Mouse (Mus musculus) G1E-ER4 (cell line): ENCODE results near the gene Ptgis. TPM values are rescaled to one million over a fixed set of nuclear protein-coding genes. Genes with fewer than 3 reads are reported as not detected.

Experiments used
- GATA1 ChIP-seq: IDR thresholded peaks from one replicate; pipeline ENCODE4 v1.8.0; 2012; ENCODE audit warnings: low read length, inconsistent platforms
- polyA plus RNA-seq: library from polyadenylated mRNA; stranded (reverse); fragments of >175 nt; gene quantifications from 2 replicates; pipeline ENCODE4 v1.2.3, GENCODE M21; 2012

Ptgis gene
- polyA plus RNA-seq, 1 experiment: not detected

- TF ChIP-seq GATA1: no peak
These were observed 27.4 kb upstream of the Ptgis start for GRCm38 (mm10) chr2:167267531-167268410.

- TF ChIP-seq GATA1: no peak
These were observed 25.8 kb upstream of the Ptgis start for GRCm38 (mm10) chr2:167266231-167266630.

GRCm38 (mm10) chr2:167265806-167266205, 25.4 kb upstream of the Ptgis start:
- TF ChIP-seq GATA1: no peak

GRCm38 (mm10) chr2:167265021-167265420, 24.6 kb upstream of the Ptgis start:
- TF ChIP-seq GATA1: no peak

GRCm38 (mm10) chr2:167263931-167264330, 23.5 kb upstream of the Ptgis start:
- no peak for TF ChIP-seq GATA1

- no peak for TF ChIP-seq GATA1
These were observed 22.8 kb upstream of the Ptgis start for GRCm38 (mm10) chr2:167263040-167263810.

GRCm38 (mm10) chr2:167262433-167262832, 22.0 kb upstream of the Ptgis start:
- no peak for TF ChIP-seq GATA1

- TF ChIP-seq GATA1: no peak
These were observed 20.7 kb upstream of the Ptgis start for GRCm38 (mm10) chr2:167261106-167261505.

- no peak for TF ChIP-seq GATA1
These were observed 17.4 kb upstream of the Ptgis start for GRCm38 (mm10) chr2:167257790-167258189.

- TF ChIP-seq GATA1: no peak
These were observed 14.4 kb upstream of the Ptgis start for GRCm38 (mm10) chr2:167254808-167255207.

- TF ChIP-seq GATA1: no peak
These were observed 13.8 kb upstream of the Ptgis start for GRCm38 (mm10) chr2:167254185-167254584.

GRCm38 (mm10) chr2:167253476-167253875, 13.1 kb upstream of the Ptgis start:
- TF ChIP-seq GATA1: no peak

- TF ChIP-seq GATA1: no peak
These were observed 11.8 kb upstream of the Ptgis start for GRCm38 (mm10) chr2:167252057-167252687.

- no peak for TF ChIP-seq GATA1
These were observed 10.4 kb upstream of the Ptgis start for GRCm38 (mm10) chr2:167250736-167251337.

GRCm38 (mm10) chr2:167250003-167250735, 9.8 kb upstream of the Ptgis start:
- no peak for TF ChIP-seq GATA1
